Mouse (Mus musculus): ENCODE measurements around the gene Gm21411.
"Not testable (repeated sequence)": the region's sequence is repeated elsewhere in the genome, so short reads cannot be mapped to it uniquely, and the experiment has no call there.

Gm21411 gene

DNA sequence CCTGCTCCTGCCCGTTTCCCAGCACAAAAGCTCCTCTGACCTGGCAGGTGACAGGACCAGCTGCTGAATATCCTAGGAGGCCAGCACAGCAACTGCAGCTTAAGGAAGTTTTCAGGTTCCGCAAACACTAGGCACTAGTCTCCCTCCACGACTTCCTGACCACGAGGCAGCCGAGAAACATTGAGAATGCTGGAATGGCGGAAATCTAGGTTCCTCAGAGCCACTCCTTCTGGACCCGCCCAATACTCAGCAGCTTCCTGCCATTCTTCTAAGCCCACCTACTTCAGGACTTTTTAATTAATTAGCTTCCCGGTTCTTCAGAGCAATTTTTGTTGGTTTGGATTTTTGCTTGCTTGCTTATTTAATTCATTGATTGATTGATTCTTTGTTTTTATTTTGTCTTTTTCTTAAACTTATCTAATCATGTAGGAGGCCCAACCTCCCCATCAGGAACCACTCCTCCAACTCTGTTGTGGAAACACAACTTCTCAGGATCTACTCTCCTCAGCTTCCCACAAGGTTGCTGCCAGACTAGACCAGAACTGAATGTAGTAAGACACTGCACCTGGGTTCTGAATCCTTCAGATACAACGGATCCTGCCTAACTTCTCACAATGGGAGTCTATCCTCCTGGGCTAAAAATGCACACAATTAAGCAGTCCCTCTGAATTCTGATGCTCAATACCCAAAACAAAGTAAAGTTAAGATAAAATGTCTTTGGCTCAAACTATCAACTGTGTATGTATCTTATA lies at the start of gene Gm21411:
Gene Gm21411, minus strand, starts transcription at position 205 of the 752 bp plus-strand sequence.
- not testable (repeated sequence) for DNase-seq (ENCODE audit: low read depth, low spot score)

DNA sequence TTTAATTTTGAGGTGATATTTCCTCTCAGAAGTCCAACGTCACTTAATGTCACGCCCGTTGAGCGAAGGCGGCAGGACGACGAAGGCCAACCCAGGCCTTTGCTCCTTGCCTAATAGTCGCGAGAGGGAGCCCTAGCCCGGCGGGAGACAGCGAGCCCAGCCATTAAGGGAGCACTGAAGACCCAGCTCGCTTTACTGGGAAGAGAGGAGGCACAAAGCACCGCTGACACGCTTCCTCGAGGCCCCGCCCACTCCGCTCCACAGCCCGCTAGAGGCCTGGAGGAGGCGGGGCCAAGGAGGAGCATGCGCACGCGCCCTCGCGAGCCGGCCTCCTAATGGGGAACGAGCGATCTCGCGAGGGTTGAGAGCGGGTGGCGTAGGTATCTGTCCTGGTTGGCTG lies 32.3 kb upstream of the Gm21411 start:
- DNase-seq (ENCODE audit: low read depth, low spot score): not testable (repeated sequence)

DNA sequence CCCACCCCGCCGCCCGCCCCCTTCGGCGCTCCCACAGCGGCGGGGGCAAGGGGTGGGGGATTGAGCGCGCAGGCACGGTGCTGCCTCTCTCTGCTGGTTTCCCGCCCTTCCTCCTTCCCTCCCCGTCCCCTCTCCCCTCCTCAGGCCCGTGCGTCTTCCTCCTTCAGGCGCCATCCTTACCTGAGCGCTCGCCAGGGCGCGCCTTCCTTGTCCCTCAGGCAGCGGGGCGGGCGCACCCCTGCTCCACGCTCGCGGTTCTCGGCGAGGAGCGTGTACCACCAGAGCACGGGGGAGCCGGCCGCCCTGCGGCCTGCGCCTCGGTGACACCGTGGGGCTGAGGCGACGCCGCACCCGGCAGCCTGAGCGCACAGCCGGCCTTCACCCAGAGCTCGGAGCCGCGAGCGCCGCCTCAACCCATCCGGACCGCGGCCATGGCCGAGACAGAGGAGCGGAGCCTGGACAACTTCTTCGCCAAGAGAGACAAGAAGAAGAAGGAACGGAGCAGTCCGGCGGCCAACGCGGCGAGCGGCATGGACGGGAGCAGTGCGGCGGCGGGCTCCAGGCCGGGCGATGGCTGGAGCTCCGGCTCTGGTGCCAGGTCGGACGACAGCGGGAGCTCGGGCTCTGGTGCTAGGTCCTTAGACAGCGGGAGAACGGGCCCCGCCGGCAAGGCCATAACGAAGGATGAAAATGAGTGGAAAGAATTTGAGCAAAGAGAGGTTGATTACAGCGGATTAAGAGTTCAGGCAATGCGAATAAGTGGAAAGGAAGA lies 23.1 kb upstream of the Gm21411 start:
- DNase-seq (ENCODE audit: low read depth, low spot score): no peak

DNA sequence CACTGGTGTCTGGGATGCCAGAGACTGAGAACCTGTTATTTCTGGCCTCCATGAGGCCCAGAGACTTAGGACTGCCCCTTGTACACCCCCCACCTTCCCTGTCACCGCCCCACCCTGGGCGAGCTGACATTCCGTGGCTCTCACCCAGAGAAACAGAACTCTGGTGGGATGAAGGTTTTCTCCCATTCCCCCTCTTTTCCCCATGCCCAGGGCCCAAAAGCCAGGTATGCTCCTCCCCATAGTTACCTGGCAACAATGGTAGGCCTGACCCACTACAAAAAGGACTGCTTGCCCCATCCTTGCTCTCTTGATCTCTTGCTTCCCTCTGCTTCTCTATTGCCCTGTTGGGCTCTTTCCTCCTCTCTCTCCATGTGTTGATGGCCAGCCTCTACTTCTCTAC lies 5.8 kb upstream of the Gm21411 start:
- DNase-seq (ENCODE audit: low read depth, low spot score): no peak

DNA sequence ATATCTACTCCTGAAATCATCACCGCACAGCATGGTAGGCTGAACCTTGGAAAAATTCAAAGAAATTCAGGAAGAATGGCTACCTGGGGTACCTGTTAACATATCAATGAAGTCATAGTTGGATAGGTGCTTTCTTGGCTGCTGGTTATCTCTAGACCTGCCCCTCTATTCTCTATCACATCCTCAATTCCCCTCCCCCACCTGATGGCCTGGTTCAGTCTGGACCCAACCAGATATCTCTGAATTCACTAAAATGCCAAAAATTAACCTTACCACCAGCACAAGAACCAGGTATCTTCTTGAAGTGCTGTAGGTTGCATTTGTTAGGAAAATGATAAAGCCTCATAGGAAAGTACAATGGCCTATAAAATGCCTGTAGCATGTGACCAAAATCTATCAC lies 1.3 kb downstream of the Gm21411 start:
- DNase-seq (ENCODE audit: low read depth, low spot score): not testable (repeated sequence)

DNA sequence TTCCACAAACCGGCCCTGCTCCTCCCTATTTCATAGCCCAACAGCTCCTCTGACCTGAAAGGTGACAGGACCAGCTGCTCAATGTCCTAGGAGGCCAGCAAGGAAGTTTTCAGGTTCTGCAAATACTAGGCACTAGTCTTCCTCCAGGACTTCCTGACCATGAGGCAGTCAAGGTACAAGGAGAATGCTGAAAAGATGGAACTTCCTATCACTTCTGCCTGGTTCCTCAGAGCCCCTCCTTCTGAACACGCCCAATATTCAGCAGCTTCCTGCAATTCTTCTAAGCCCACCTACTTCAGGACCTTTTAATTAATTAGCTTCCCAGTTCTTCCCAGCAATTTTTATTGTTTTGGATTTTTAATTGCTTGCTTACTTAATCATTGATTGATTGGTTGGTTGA lies 4.6 kb downstream of the Gm21411 start:
- DNase-seq (ENCODE audit: low read depth, low spot score): not testable (repeated sequence)

DNA sequence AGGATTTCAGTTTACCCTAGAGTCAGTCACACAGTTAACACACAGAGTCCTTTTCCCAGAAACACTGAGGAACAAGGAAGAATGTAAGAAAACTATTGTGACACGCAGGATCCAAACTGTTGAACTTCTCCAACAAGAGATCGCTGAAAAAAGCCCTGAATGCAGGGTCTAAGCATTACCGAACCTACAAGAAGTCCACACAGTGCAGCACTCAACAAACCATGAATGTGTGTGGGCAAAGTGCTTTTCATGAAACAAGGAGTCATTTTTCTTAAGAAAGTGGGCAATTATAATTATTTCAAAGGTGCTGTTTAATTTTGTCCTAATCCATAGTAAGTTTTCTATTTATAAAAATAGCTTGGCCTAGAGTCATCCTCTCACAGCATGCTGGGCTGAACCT lies 6.3 kb downstream of the Gm21411 start:
- not testable (repeated sequence) for DNase-seq (ENCODE audit: low read depth, low spot score)

Data from retina, postnatal 7 days (tissue).